Mouse (Mus musculus): ENCODE measurements around the gene Sh3d19. TPM values are rescaled to one million over a fixed set of nuclear protein-coding genes. Genes with fewer than 3 reads are reported as not detected.
"Not testable (repeated sequence)": the region's sequence is repeated elsewhere in the genome, so short reads cannot be mapped to it uniquely, and the experiment has no call there.

The Sh3d19 gene
- total RNA-seq, 4 experiments from 2014 or later: 14.3 to 26.2 (median 18.1) TPM

DNA sequence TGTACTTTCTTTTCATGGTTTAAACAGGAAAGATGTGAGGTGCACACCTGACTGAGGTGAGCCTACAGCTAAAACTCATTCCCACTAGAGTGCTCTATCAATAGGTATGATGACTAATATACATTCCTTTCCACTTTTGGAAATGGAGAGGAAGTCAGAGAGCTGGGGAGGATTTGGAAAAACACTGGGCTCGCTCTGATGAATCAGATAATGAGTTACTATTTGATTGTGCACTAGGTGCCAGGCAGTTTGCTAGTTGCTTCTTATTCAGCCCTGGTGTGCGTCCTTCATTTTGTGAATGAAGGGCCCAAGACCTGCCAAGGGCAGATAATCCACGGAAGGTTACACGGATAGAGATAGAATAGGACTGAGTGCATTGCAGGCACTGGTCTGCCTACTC, 9.1 kb downstream of the Sh3d19 start:
- no peak for DNase-seq

- DNase-seq: not testable (repeated sequence)
These were observed 10.9 kb downstream of the Sh3d19 start for GRCm38 (mm10) chr3:85981761-85982160.

DNA sequence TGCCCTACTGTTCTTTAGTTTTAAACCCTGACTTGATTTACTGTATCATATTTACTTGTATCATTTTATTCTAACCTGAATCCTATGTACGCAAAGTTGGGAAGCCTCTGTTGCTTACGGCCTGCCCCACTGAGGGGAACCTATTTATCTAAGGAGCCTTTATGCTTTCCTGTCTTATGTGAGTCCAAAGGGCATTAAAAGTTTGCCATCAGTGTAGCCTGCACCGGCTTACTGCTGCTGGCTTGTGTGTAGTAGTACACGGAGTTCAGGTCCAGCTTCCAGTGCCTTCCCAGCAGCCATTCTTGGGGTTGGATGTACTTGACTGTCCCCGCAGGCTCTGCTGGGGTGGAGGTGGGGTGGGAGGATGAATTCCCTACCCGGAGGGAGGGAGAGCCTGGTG, 13.6 kb downstream of the Sh3d19 start:
- no peak for DNase-seq

DNA sequence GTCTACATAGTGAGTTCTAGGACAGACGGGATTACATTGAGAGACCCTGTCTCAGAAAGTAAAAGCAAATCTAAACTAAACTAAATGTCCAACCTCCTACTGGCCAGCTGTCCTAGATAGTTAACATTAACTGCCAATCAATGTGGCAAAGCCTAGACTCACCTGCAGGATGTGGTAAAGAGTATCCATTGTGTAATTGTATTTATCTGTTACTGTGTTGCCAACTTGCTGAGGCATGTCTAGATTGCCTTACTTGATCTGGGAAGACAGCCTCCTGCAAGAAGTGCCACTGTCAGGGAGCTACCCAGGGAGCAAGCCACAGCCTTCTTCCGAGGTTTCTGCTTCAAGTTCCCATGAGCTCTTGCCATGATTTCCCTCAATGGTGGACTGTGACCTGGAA, 16.3 kb downstream of the Sh3d19 start:
- DNase-seq: no peak

DNA sequence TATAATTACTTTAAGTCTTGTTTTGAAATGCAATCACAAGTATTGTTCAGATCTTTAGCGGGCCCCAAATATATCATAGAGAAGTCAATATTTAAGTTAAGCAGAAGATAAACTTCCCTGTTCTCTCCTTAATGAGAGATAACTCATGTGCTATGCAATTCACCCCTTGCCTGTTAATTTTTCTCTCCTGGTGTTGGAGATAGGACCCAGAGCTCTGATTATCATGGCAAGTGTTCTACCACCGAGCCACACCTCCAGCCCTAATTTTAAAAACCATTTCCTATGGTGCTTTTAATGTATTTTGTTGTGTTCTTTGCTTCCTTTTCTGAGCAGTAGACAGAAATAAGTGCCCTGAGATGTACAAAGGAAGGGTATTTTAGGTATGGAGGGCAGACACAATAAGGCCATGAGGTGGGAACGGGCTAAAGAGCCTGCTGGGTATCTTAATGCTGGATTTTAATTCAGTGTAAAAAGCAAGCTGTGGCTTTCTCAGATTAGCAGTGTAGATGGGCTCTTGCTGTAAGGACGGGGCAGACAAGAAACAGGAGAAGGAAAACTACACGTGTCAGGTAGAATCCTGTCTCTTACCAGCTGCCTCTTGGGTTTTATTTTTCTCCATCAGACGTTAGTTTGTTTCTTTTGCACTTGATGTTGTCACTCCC, 20.4 kb downstream of the Sh3d19 start:
- DNase-seq: no peak

DNA sequence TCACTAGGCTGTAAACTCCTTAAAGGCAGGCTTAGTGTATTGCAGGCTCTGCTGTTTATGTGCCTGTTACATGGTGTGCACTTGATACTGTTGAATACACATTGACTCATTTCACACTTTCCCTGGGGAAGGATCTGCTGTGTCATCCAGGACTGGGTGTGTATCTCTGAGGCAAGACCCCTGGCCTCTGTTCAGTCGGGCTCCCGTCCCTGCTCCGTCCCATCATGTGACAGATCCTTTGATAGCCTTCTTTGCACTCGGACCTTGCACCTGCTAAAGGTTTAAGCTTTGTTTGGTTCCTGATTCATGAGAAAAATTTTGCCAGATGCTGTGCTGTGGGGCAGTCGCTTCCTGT, 20.9 kb downstream of the Sh3d19 start:
- no peak for DNase-seq

- DNase-seq: no peak
These were observed 22.8 kb downstream of the Sh3d19 start for GRCm38 (mm10) chr3:85993744-85994143.

DNA sequence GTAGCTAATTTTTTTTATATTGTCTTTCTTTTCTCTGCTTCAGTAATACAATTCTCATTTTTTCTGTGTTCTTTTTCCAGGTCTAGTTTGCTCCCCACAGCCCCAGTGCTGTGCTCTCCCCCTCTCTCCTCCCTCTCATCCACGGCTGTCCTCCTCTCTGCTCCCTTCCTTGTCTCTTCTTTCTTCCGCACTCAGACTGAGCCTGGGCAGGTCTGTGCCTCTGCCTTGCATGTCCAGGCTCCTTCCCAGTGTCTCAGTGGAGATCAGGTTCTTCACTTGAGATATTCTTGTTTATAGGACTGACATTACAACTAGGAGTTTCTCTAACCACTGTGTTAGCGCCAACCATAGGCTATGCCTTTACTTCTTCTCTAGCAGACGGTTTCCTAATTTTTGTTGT, 23.7 kb downstream of the Sh3d19 start:
- DNase-seq: no peak

- no peak for DNase-seq
These were observed 30.4 kb downstream of the Sh3d19 start for GRCm38 (mm10) chr3:86001271-86001670.

DNA sequence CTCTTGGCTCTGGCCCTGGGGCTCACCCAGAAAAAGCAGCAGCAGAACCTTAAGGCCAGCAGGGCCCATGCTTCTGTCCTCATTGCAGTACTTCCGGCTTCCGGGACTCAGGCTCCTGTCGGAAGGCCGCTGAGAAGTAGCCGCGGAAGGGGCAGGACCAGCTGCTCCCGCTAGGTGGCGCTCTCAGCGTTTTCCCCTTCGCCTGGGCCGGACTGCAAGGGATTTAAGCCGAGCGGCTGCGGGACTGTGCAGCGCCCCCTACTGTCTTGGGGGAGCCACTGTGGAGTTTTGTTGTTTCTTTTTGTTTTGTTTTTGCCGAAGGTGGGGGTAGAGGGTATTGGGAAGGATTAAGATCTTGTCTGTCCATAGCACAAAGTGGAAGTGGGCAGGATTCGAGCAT, 31.5 kb downstream of the Sh3d19 start, which contains the start of gene Prss48:
Prss48 (minus strand) TSS at position 69 of the 400 bp plus-strand sequence.
- DNase-seq: no peak

- DNase-seq: no peak
These were observed 32.0 kb downstream of the Sh3d19 start for GRCm38 (mm10) chr3:86002940-86003339.

GRCm38 (mm10) chr3:86004751-86005150, 33.8 kb downstream of the Sh3d19 start:
- no peak for DNase-seq

DNA sequence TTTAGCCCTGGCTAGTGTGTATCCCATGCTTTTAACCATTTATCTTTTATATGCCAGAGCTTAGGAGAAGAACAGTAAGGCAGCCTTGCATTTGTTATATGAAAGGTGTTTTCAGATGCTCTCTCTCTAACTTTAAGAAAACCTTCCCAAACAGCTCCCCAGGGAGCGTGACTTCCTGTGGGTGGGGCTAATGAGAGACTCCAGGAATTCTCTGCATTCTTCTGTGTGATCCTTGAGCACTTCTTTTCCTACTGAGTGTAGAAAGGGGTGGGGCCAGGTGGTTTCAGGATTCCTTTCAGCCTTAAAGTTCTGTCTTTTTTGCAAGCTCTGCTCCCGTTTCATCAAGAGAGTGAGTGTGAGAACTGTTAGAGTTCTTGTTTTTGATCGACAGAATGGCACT, 39.7 kb downstream of the Sh3d19 start:
- DNase-seq: no peak

- DNase-seq: no peak
These were observed 40.5 kb downstream of the Sh3d19 start for GRCm38 (mm10) chr3:86011373-86011772.

DNA sequence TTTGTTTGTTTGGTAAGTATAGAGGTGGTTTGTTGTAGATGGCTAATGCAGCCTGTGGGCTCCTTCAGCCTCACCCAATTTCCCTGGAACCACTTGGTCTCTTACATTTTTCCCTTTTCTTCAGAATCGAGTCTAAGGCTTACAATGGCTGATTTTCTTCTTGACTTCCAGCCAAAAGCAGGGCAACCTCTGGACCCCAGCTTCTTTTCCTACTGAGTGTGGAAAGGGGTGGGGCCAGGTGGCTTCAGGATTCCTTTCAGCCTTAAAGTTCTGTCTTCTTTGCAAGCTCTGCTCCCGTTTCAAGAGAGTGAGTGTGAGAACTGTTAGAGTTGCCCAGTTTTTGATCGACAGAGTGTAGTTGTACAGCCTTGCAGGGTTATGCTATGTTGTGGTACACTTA, 40.9 kb downstream of the Sh3d19 start:
- DNase-seq: no peak

- DNase-seq: no peak
These were observed 42.9 kb downstream of the Sh3d19 start for GRCm38 (mm10) chr3:86013837-86014236.

GRCm38 (mm10) chr3:86016965-86017364, 46.1 kb downstream of the Sh3d19 start:
- DNase-seq: no peak

- no peak for DNase-seq
These were observed 46.6 kb downstream of the Sh3d19 start for GRCm38 (mm10) chr3:86017484-86017883.

GRCm38 (mm10) chr3:86020921-86021650, 50.2 kb downstream of the Sh3d19 start:
- no peak for DNase-seq

GRCm38 (mm10) chr3:86021651-86022050, 50.7 kb downstream of the Sh3d19 start:
- DNase-seq: no peak

DNA sequence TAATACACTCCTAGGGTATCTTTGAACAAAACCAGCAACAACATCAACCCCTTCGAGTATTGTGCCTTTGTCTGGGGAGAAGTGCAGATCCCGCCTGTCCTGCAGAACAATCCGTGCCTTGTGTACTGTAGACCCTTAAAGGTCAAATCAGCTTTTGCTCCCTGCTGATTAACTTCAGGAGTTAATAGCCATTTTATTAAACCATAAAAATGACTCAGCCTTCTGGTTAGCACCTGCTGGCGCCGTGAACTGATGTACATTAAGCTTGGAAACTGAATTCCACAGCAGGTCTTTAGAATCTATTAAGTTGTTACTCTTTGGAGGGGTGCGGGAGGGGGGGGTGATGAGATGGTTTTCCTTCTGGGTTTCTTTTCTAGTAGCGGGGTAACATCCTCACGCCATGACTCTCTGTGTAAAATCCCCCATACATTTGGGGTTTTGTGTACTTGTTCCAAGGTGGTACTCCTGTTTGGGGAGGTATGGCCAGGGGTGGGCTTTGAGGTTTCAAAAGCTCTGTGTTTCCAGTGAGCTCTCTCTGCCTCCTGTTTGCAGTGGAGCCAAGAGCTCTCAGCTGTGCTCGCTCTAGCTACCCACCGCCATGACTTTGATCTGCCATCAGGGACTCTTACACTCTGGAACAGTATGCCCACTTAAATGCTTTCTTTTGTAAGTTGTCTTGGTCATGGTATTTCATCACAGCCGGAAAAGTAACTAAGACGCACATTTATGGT, 53.3 kb downstream of the Sh3d19 start:
- no peak for DNase-seq

DNA sequence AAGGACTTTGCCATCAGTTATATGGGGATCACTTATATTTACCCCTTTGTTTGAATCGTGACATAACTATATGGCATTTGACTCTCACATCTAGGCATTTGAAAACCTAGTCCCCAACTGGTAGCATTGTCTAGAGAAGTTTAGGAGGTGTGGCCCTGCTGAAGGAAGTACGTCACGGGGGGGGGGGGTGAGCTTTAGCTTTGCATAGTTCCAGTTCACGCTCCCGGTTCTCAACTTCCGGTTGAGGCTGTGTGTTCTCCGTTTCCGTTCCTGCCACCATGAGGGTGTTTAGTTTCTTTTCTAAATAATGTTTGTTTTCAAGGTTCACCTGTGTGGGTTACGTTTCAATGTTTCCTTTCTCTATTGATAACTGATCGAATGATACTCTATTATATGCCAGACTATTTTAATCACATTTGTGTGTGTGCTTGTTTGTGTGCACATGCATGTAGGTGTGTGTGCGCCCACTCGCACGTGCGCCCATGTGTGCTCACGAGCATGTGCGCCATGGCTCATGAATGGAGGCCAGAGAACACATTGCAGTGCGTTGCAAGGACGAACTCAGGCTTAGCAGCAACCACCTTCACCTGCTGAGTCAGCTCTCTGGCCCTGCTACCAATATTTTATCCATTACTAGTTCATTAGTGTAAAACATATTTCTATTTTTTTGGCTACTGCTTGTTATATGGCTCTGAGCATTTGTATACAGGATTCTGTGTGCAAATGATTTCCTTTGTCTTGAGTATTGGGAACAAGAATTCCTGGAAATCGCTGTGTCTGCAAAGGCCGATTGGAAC, 54.6 kb downstream of the Sh3d19 start:
- DNase-seq: no peak
